Mouse (Mus musculus) lung, postnatal 25 days (tissue): Measurements from ENCODE around the gene Ltb.
A peak's percentile ranks its signal among the peaks of the same experiment; 100 is the strongest.

ENCODE experiments used
- DNase-seq: peaks from one replicate; pipeline ENCODE4 v3.0.0; 2022; ENCODE audit warnings: low spot score

Gene Ltb

GRCm38 (mm10) chr17:35165451-35166155 is 28.6 kb upstream of the Ltb start:
- no peak for DNase-seq

- peak; percentile 77 for DNase-seq
These were observed 27.7 kb upstream of the Ltb start for GRCm38 (mm10) chr17:35166352-35167035.

GRCm38 (mm10) chr17:35167794-35168193 is 26.4 kb upstream of the Ltb start:
- DNase-seq = no peak

DNA sequence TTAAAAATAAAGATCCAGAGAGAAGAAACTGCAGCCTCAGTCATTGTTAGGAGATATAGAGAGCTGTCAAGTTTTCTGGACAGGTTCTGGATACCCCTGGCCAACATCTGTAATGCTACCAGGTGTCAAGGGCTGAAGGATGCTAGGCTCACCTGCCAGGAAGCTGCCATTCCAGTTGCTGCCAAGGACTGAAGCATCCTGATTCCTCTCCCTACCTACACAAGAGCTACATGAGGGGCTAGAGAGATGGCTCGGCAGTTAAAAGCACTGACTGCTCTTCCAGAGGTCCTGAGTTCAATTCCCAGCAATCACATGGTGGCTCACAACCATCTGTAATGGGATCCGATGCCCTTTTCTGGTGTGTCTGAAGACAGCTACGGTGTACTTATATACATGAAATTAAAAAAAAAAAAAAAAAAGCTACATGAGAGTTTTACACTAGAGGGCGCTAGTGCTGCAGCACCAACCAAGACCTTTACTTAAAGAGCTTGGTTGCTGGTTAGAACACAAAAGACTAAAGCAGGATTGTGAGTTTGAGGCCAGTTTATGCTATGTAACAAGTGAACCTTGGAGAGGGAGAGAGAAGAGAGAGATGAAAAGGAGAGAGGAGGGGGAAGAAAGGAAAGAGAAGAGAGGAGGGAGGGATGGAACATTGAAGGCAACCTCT is 25.6 kb upstream of the Ltb start:
- DNase-seq = peak; percentile 42

GRCm38 (mm10) chr17:35172445-35173234 is 21.6 kb upstream of the Ltb start:
- DNase-seq = no peak

GRCm38 (mm10) chr17:35173329-35173728 is 20.9 kb upstream of the Ltb start:
- no peak for DNase-seq

- no peak for DNase-seq
These were observed 19.9 kb upstream of the Ltb start for GRCm38 (mm10) chr17:35174201-35174977.

DNA sequence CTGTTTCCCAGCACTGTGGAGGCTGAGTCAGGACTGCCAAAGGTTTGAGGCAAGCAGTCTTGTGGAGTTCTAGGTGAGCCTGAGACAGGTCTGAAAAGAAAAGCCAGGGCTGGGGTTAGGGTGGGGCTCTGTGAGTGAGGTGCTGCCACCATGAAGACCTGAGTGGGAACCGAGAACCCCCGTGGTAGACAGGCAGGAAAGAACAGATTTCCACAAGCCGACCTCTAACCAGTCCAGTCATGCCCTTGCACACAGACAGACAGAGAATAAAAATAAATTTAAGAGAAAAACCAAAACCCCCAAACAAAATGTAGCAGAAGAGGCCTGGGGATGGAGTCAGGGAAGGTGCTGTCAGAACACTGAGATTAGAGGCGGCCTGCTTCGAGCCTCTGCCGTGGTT is 18.9 kb upstream of the Ltb start:
- DNase-seq = no peak

GRCm38 (mm10) chr17:35175968-35176367 is 18.3 kb upstream of the Ltb start, which contains the start of gene Aif1:
Gene Aif1 (minus strand): TSS chr17:35176068.
- DNase-seq = no peak

DNA sequence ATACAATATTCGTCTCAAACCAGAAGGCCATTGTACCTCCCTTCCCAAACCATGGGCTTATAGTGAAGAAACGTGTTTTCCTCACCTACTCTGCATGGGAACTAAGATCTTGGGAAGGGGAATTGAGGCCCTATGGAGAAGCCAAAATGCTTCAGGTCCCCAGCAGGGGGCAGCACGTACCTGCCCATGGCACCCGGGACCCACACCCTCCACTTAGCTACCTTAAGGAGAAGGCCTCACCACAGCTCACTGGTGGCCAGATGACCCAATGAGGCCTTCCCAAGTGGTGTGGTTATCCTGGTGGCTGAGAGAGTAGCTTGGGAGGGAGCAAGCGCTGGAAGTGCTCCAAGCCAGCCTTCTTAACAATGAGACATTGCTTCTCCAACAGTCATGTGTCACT is 15.7 kb upstream of the Ltb start:
- peak; percentile 80 for DNase-seq

DNA sequence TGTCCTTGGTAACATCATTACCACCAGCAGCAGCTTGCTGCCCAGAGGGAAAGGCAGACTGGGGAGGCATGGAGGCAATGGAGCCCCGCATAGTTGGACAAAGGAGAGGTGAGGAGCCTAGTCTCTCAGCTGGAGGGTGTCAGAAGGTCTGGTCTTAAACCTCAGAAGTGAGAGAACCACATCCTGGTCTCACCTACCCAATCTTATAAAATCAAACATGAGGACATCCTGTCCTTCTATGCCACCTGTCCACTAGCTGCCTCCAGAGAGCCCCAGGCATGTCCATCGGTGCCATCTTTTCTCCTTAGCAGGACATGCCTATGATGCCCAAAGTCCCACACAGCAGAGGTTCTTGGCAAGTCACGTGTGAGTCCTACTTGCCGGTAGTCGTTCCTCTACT is 14.1 kb upstream of the Ltb start:
- DNase-seq = no peak

DNA sequence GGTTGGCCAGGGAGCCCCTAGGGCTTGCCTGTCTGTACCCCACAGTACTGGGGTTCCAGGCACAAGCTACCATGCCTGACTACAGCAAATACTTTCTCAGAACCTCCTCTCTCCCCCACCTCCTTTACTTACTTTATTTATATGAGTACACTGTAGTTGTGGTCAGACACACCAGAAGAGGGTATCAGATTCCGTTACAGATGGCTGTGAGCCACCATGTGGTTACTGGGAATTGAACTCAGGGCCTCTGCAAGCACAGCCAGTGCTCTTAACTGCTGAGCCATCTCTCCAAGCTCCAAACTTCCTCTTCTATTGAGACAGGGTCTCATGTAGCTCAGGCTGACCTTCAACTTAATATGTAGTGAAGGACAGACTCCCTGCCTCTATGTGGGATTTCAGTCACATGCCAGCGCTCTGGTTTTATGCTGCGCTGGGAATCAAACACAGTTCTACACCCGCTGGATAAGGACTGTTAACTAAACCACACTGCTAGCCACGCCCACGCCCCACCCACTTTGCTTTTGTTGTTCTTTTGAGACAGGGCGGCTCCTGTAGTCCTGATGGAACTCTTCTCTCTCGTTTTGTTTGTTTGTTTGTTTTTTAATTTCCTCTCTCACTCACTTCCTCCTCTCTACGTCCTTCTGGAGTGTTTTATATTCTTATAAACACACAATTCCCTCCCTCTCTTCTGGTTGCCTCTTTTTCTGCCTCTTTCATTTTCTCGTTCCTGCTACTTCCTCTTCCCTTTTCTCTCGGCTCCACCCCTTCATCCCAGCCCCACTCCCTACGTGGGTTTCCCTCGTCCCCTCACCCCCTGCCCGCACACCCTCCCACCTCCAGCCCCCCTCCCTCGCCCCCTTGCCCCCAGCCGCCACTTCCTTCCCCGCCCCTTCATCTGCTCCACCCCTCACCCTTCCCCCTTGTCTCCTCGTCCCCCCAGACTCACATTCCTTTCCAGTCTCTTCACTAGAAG is 8.3 kb upstream of the Ltb start:
- peak; percentile 81 for DNase-seq

DNA sequence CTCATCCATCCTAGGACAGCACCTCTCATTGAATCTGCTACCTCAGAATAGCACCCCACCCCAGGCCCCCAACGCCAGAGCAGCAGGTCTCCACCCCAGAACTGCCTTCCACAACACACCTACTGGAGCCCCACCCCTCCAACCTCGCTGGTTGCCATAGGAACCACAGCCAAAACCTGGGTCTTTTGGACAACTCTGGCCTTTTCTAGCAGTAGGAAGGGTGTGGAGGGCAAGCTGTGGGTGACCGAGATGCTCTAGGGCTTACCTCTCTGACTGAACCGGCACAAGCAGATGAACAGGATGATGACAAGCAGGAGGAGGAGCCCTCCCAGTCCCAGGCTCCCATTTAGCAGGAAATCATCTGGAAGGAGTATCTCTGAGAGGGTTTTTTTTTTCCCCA is 7.6 kb upstream of the Ltb start:
- DNase-seq = peak; percentile 73

- no peak for DNase-seq
These were observed 6.9 kb upstream of the Ltb start for GRCm38 (mm10) chr17:35187345-35187744.

DNA sequence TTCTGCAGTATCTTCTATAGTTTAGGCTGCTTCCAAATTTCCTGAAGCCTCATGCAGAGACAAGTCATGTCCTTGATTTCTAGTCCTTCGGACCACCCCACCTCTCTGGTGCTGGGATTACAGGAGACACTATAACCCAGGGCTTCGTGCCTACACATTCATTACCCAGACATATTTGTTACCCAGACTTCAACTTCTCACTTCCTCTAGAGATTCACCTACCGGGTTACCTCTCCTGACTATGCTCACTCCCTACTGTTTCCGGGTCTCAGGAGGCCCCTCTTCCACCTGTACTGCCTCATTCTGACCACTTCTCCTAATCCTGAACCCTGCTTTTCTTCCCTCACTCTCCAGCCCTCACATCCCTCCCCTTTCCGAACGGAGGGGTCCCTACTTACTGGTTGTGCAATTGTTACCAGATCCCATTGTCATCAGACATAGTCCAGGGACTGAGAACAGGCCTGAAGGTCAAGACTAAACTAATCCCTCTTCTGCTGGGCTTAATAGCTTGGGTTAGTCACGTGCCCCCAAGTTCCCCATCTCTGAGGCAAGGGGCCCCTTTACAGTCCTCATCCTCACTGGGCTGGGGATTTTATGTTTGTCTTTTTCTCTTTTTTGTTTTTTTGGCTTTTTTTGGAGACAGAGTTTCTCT is 6.2 kb upstream of the Ltb start, which contains the start of gene Lst1:
TSS of gene Lst1 (minus strand) at position 481 of the 652 bp plus-strand sequence.
- no peak for DNase-seq

GRCm38 (mm10) chr17:35189186-35189585 is 5.1 kb upstream of the Ltb start:
- DNase-seq = no peak

DNA sequence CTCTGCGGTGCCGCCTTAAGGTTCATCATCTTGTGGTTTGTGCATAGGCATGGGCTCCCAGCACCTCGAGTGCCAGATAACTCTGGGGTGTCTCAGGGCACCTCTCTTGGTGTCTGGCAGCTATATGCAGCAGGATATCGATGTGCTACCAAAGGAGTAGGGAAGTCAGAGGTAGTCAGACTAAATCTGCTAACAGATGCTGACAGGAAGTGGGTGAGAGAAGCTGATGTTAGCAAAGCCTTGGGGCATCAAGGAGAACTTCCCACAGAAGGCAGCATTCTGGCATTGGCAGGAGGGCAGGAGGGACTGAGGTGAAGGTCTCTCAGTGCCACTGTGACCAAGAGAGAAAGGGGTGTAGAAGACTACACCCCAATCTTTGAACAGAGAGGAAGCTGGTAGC is 4.1 kb upstream of the Ltb start:
- no peak for DNase-seq

DNA sequence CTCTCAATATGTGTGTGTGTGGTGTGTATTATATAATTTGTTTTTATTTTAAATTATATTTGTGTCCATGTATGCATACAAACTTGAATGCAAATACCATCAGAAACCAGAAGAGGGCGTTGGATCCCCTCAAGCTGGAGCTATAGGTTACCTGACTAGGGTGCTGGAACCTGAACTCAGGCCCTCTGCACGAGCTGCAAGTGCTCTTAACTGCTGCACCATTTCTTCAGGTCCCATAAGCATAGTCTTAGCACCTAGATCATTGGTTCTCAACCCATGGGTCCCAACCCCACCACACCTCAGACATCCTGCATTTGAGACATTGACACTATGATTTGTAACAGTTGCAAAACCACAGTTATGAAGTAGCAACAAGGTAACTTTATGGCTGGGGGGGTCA is 2.5 kb upstream of the Ltb start:
- no peak for DNase-seq

GRCm38 (mm10) chr17:35192924-35193323 is 1.3 kb upstream of the Ltb start:
- DNase-seq = no peak
